ENCODE assay signal across 16 mouse cellular contexts in the genomic region with DNA sequence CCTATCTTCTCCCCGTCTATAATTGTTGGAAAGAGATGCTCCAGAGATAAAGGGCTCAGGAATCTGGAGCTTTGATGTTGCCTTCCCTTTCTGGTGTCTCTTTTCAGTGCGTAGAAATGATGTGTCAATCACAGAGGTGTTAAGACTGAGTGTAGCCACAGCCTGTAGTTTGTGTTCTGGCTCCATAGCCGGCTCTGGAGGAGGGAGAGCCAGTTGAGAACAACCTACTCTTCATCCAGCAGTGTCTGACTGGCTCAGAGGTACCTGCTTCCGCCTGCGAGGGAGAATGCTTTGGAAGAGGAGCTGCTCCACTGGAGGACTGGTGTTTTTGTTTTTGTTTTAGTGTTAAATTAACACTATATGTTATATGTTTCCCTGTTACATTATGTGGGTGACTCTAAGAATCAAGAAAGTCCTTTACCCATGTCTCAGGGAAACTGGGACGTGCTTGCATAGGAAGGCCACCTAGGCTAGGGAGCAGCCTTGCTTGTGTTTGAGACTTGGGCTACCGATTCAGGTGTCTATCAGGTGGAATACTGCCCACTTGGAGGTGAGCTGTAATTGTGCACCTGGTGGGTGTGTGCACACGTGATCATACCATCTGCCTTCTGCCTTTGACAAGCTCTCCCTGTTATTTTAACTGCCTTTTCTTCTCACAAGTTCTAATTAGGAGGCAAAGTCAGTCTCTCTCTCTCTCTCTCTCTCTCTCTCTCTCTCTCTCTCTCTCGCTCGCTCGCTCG.
DNase-seq lines count a peak whose midpoint lies in the region; ATAC-seq lines count a peak whose summit lies in the region.
"Had no signal": no experiment of that assay in that cellular context is flagged by ENCODE, and none has a peak within 500 bp of the region (broad histone marks: within the 10 kb centered on the region; RNA-seq: fewer than 3 reads in every experiment).

No protein-coding gene starts in this region.

- DNase-seq in cerebellum, adult 11 months: no peak
- no peak for DNase-seq in frontal cortex, postnatal 36 days (ENCODE audit: low spot score in 2 of 2)
- peak; percentile 26 for DNase-seq in right cerebral cortex, postnatal 25 days
- no peak for DNase-seq in right cerebral cortex, postnatal 10 days (ENCODE audit: low spot score in 2 of 2)
- DNase-seq in telencephalon, adult 2 months (ENCODE audit: low read depth, low spot score): peak; percentile 15
- no peak for DNase-seq in urinary bladder, postnatal 10 days (ENCODE audit: low spot score)
- DNase-seq: adrenal gland, postnatal 10 days; B cell, adult 2 months; embryo, embryonic 11 days; gastrocnemius, adult 2 months; gastrocnemius, postnatal 25 days had no signal

- peak; percentile 75 for ATAC-seq in cerebellum, adult (ENCODE audit: insufficient number of reproducible peaks, low FRiP score, low TSS enrichment)
- peak; percentile 86 for ATAC-seq in frontal cortex, adult (ENCODE audit: low TSS enrichment)
- ATAC-seq: CD4-positive, CD25-positive, alpha-beta regulatory T cell, adult 4 months; forebrain, embryonic 16.5 days; intestine, embryonic 16.5 days had no signal

Comparison
In these comparisons a context has a peak if more than half of its experiments do, and no peak if none do; other contexts are left out.
1. DNase-seq: peak in right cerebral cortex, postnatal 25 days (single experiment) and telencephalon, adult 2 months (single experiment); none in cerebellum, adult 11 months (single experiment), frontal cortex, postnatal 36 days (0 of 2), right cerebral cortex, postnatal 10 days (0 of 2) and urinary bladder, postnatal 10 days (single experiment).